Mouse (Mus musculus) hindbrain, embryonic 10.5 days (tissue): ENCODE measurements around the gene Actr1a. TPM values are rescaled to one million over a fixed set of nuclear protein-coding genes. Genes with fewer than 3 reads are reported as not detected.
A peak's percentile ranks its signal among the peaks of the same experiment; 100 is the strongest.

ENCODE experiments used
- DNase-seq: peaks from one replicate; pipeline ENCODE4 v3.0.0-alpha.2; 2017; ENCODE audit warnings: low spot score
- H3K27ac ChIP-seq: fragments of 300-500 bp; sonication (generic); 2 replicates; pipeline ENCODE4 v1.5.1; 2016; ENCODE audit warnings: mild to moderate bottlenecking, moderate library complexity
- H3K27me3 ChIP-seq: fragments of 300-500 bp; sonication (generic); 2 replicates; pipeline ENCODE4 v1.6.1; 2016; ENCODE audit warnings: mild to moderate bottlenecking; ENCODE audit not compliant: poor library complexity, insufficient read depth, severe bottlenecking
- H3K36me3 ChIP-seq: fragments of 300-500 bp; sonication (generic); 2 replicates; pipeline ENCODE4 v1.6.1; 2016; ENCODE audit warnings: mild to moderate bottlenecking, moderate library complexity
- H3K4me1 ChIP-seq: fragments of 300-500 bp; sonication (generic); replicated peaks from 2 replicates; pipeline ENCODE4 v1.6.1; 2016; ENCODE audit warnings: mild to moderate bottlenecking
- H3K4me3 ChIP-seq: fragments of 300-500 bp; sonication (generic); 2 replicates; pipeline ENCODE4 v1.5.1; 2016; ENCODE audit warnings: mild to moderate bottlenecking, moderate library complexity
- H3K9me3 ChIP-seq: fragments of 300-500 bp; sonication (generic); 2 replicates; pipeline ENCODE4 v1.6.1; 2016; ENCODE audit warnings: mild to moderate bottlenecking, moderate library complexity
- whole genome bisulfite sequencing: fragments of 180-500 bp; shearing (Covaris S2); methylation state at CpG from one replicate; pipeline ENCODE4 v1.1.7; 2016; 5-methylcytosine and 5-hydroxymethylcytosine counted together
- microRNA counts: library from miRNA; unstranded; fragments of <30 nt; microRNA quantifications from one replicate; lab custom pipeline; 2017
- polyA plus RNA-seq: library from polyadenylated mRNA; unstranded; fragments of >200 nt; fragmentation: Nextera tagmentation; extraction: Ambion mirVana; gene quantifications from 2 replicates; pipeline ENCODE4 v1.2.1, GENCODE M21; 2016

Actr1a gene
- polyA plus RNA-seq, 1 experiment from 2014 or later = 229 TPM

DNA sequence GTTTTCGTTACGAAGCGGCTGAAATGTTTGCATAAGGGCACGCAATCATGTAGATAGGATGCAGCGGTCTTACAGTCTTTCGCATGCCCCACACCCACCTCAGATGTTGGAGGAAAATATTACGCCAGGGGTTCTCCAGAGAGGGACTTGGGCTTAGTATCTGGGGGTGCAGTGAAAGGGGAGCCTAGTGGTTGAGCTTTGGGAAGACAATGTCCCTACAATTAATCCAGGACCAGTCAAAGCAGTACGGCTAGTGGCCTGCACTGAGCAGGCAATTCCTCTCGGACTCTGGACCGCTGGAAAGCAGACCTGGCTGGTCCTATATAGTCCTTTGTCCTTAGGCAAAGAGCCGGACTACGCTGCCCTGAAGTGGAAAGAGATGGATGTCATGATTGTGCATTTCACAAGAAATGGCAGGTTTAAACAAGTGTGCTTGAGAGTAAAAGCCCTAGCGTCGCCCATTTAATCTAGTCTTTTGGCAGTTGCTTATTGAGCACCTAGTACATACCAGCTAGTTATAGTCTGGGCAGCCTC lies 68.0 kb downstream of the Actr1a start:
- Histone ChIP-seq H3K4me3 (peak overlapping the region; percentile 82), H3K27me3 (peaks cover 67% of the 10 kb centered on the region), H3K4me1 (peaks cover 78% of the 10 kb centered on the region), H3K27ac (peak overlapping the region; percentile 94), H3K9me3 (no peaks in the 10 kb centered on the region), H3K36me3 (peaks cover 25% of the 10 kb centered on the region)
- DNase-seq = no peak
- 28% methylated on average over 14 of the region's 14 CpGs for WGBS

MicroRNAs encoded within 50 kb of the gene (microRNA counts, 519-probe panel; counts per million panel counts)
- microRNA mmu-miR-146b (lab: Ali Mortazavi, UCI) = 1,255 counts per million, percentile 77 among the panel's probes with 10 or more counts

Other genes starting within 250 kb of the Actr1a start
- not detected in 2 replicates for gene Pitx3, start 247.4 kb downstream of the Actr1a start, polyA plus RNA-seq
- 47.5 and 57.4 TPM in 2 replicates for gene Gbf1, start 243.2 kb downstream of the Actr1a start, polyA plus RNA-seq
- gene Nfkb2, start 91.4 kb downstream of the Actr1a start, polyA plus RNA-seq = 5.6 and 6.4 TPM in 2 replicates
- gene Psd, start 68.6 kb downstream of the Actr1a start, polyA plus RNA-seq = 4.5 and 9.7 TPM in 2 replicates
- gene Fbxl15, start 67.6 kb downstream of the Actr1a start, polyA plus RNA-seq = 23.2 and 28.2 TPM in 2 replicates
- gene Cuedc2, start 57.0 kb downstream of the Actr1a start, polyA plus RNA-seq = 260 and 279 TPM in 2 replicates
- gene Mfsd13a, start 54.6 kb downstream of the Actr1a start, polyA plus RNA-seq = 10.0 and 11.9 TPM in 2 replicates
- gene 2310034G01Rik, start 45.4 kb downstream of the Actr1a start, polyA plus RNA-seq = 1.1 and 1.4 TPM in 2 replicates
- gene Sufu, start 1.1 kb upstream of the Actr1a start, polyA plus RNA-seq = 49.1 and 52.1 TPM in 2 replicates
- gene Trim8, start 106.0 kb upstream of the Actr1a start, polyA plus RNA-seq = 26.5 and 30.0 TPM in 2 replicates
- gene Arl3, start 177.4 kb upstream of the Actr1a start, polyA plus RNA-seq = 203 and 209 TPM in 2 replicates
- 12.9 and 17.9 TPM in 2 replicates for gene Sfxn2, start 177.6 kb upstream of the Actr1a start, polyA plus RNA-seq
- gene Wbp1l, start 203.3 kb upstream of the Actr1a start, polyA plus RNA-seq = 48.2 and 54.4 TPM in 2 replicates